Mouse (Mus musculus): Measurements from ENCODE around the gene Sprr2j-ps.

- TF ChIP-seq CTCF (IDR thresholded peaks at IDR 0.05; ENCODE audit: control insufficient read depth, insufficient read depth, insufficient read length) = no peak
- no peak for TF ChIP-seq MAX (IDR thresholded peaks at IDR 0.05)
- TF ChIP-seq USF1 (IDR thresholded peaks at IDR 0.05; ENCODE audit: low read depth) = no peak
- TF ChIP-seq MYOD1 (IDR thresholded peaks at IDR 0.05; ENCODE audit: control insufficient read depth, insufficient read length, low read depth) = no peak
- TF ChIP-seq CEBPB (IDR thresholded peaks at IDR 0.05; ENCODE audit: low read depth) = no peak
- TF ChIP-seq MYOG (IDR thresholded peaks at IDR 0.05; ENCODE audit: control insufficient read depth, extremely low read depth, insufficient read length) = no peak
- no peak for TF ChIP-seq FOSL1 (IDR thresholded peaks at IDR 0.05; ENCODE audit: insufficient read depth, low read length, poor library complexity, severe bottlenecking)
Measured at GRCm38 (mm10) chr3:92407691-92408090, 10.2 kb upstream of the Sprr2j-ps start, which contains the start of gene Sprr2i.

Data from C2C12 (cell line).